In the genomic region with DNA sequence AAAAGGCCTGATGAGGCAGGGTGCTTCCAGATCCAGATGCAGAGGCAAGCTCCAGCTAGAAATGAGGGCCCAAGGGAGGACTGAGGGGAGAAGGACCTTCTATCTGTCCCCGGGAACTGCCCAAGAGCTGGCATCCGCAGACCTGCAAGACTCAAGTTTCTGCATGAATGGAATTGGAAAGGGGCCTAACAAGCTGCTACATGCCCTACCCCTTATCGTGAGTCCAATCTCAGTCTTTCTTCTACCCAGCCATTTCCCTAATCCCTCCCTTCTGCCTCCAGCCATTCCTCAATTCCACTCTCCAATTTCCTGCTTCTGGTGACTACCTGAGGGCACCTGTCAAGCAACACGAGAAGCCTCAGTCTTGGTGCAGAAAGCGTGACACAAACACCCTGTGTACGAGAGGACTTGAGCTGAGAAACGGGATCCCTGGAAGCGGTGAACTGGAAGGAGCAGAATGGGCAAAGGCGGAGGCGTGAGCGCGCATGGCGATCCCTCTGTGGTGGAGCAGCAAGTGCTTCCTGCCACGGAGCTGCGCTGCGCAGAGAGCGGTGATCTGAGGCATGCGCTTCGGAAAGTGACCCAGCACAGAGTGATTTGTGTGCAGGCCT, we compare ENCODE assay signal across 9 mouse cellular contexts. TPM values are rescaled to one million over a fixed set of nuclear protein-coding genes. Genes with fewer than 3 reads are reported as not detected.
DNase-seq lines count a peak whose midpoint lies in the region; ATAC-seq lines count a peak whose summit lies in the region.
"Had no signal": no experiment of that assay in that cellular context is flagged by ENCODE, and none has a peak within 500 bp of the region (broad histone marks: within the 10 kb centered on the region; RNA-seq: fewer than 3 reads in every experiment).

No protein-coding gene starts in this region.

- no peak for ATAC-seq in lung, embryonic 15.5 days (ENCODE audit: borderline replicate concordance, extremely low read depth, low FRiP score, low TSS enrichment)
- peak; percentile 50; the same call in 1 of the 2 replicates for ATAC-seq in intestine, embryonic 14.5 days (replicated peaks; ENCODE audit: low FRiP score, low TSS enrichment, low read depth)
- no peak for ATAC-seq in neural tube, embryonic 13.5 days (ENCODE audit: low read depth)

- no peaks in the 10 kb centered on the region for H3K9me3 ChIP-seq in lung, embryonic 15.5 days
- H3K9me3 ChIP-seq in embryonic facial prominence, embryonic 10.5 days, result no peaks in the 10 kb centered on the region
- H3K9me3 ChIP-seq in intestine, embryonic 14.5 days (ENCODE audit: control insufficient read depth, low read length), result no peaks in the 10 kb centered on the region
- no peaks in the 10 kb centered on the region for H3K9me3 ChIP-seq in neural tube, embryonic 13.5 days

- 24% methylated on average over 19 of the region's 19 CpGs for WGBS in lung, embryonic 15.5 days
- 16% methylated on average over 19 of the region's 19 CpGs for WGBS in embryonic facial prominence, embryonic 10.5 days
- WGBS in intestine, embryonic 14.5 days, result 26% methylated on average over 19 of the region's 19 CpGs
- 25% methylated on average over 19 of the region's 19 CpGs for WGBS in neural tube, embryonic 13.5 days

- peaks cover 6% of the 10 kb centered on the region for H3K4me1 ChIP-seq in lung, embryonic 15.5 days
- H3K4me1 ChIP-seq in embryonic facial prominence, embryonic 10.5 days, result peaks cover 40% of the 10 kb centered on the region
- H3K4me1 ChIP-seq in intestine, embryonic 14.5 days (replicated peaks; ENCODE audit: control insufficient read depth, insufficient read depth, low read length), result 0 out of 2 replicates have a peak, but pooled peaks cover 3% of the 10 kb centered on the region
- peaks cover 17% of the 10 kb centered on the region for H3K4me1 ChIP-seq in neural tube, embryonic 13.5 days (replicated peaks)

- peak overlapping the region; percentile 25 for H3K4me2 ChIP-seq in lung, embryonic 15.5 days
- peak overlapping the region; percentile 37 for H3K4me2 ChIP-seq in intestine, embryonic 14.5 days (ENCODE audit: low read length)
- peak overlapping the region; percentile 45 for H3K4me2 ChIP-seq in neural tube, embryonic 13.5 days

- peaks cover 18% of the 10 kb centered on the region; the same call in 1 of the 2 replicates for H3K27me3 ChIP-seq in lung, embryonic 15.5 days
- peaks cover 28% of the 10 kb centered on the region for H3K27me3 ChIP-seq in embryonic facial prominence, embryonic 10.5 days (replicated peaks; ENCODE audit: low read depth, poor library complexity, severe bottlenecking)
- H3K27me3 ChIP-seq in intestine, embryonic 14.5 days (replicated peaks; ENCODE audit: control insufficient read depth, insufficient read depth, low read length), result 0 out of 2 replicates have a peak, but pooled peaks cover 3% of the 10 kb centered on the region
- H3K27me3 ChIP-seq in neural tube, embryonic 13.5 days, result peaks cover 8% of the 10 kb centered on the region

- H3K9ac ChIP-seq in lung, embryonic 15.5 days, result no peak overlapping the region
- H3K9ac ChIP-seq in intestine, embryonic 14.5 days (ENCODE audit: low read length), result no peak overlapping the region
- peak overlapping the region; percentile 43; the same call in 1 of the 2 replicates for H3K9ac ChIP-seq in neural tube, embryonic 13.5 days

- H3K27ac ChIP-seq in lung, embryonic 15.5 days, result no peak overlapping the region
- H3K27ac ChIP-seq in embryonic facial prominence, embryonic 10.5 days (replicated peaks), result peak overlapping the region; percentile 54; the same call in 1 of the 2 replicates
- no peak overlapping the region for H3K27ac ChIP-seq in intestine, embryonic 14.5 days (ENCODE audit: low read depth)
- H3K27ac ChIP-seq in neural tube, embryonic 13.5 days (replicated peaks), result no peak overlapping the region
- H3K27ac ChIP-seq: macrophage had no signal

- DNase-seq in lung, postnatal 14 days, result no peak
- peak; percentile 63 for DNase-seq in embryonic facial prominence, embryonic 10.5 days (ENCODE audit: low spot score)
- DNase-seq in intestine, embryonic 14.5 days (ENCODE audit: low spot score), result peak; percentile 63
- DNase-seq in urinary bladder, adult 18-20 months (ENCODE audit: low spot score in 2 of 2), result no peak
- DNase-seq in frontal cortex, postnatal 10 days (ENCODE audit: low spot score in 2 of 2), result no peak
- DNase-seq in lung, postnatal 4 days, result no peak

- no peaks in the 10 kb centered on the region for H3K36me3 ChIP-seq in lung, embryonic 15.5 days
- no peaks in the 10 kb centered on the region for H3K36me3 ChIP-seq in embryonic facial prominence, embryonic 10.5 days (replicated peaks)
- no peaks in the 10 kb centered on the region for H3K36me3 ChIP-seq in intestine, embryonic 14.5 days (ENCODE audit: control insufficient read depth, insufficient read depth, low read length)
- H3K36me3 ChIP-seq in neural tube, embryonic 13.5 days, result no peaks in the 10 kb centered on the region

- no peak overlapping the region for H3K4me3 ChIP-seq in lung, embryonic 15.5 days
- peak overlapping the region; percentile 40 for H3K4me3 ChIP-seq in embryonic facial prominence, embryonic 10.5 days
- 0 out of 2 replicates have a peak overlapping the region, but pooled peaks have one; percentile 10 for H3K4me3 ChIP-seq in intestine, embryonic 14.5 days (ENCODE audit: low read depth, low read length)
- H3K4me3 ChIP-seq in neural tube, embryonic 13.5 days, result 0 out of 2 replicates have a peak overlapping the region, but pooled peaks have one; percentile 10

RNA-seq across cellular contexts. Expression of gene Thap12, which starts 26.9 kb away (rescaled TPM):
- 56.2 and 57.3 TPM in 2 replicates for polyA plus RNA-seq in lung, embryonic 15.5 days (2015; fragmentation: Nextera tagmentation; extraction: Ambion mirVana)
- polyA plus RNA-seq in embryonic facial prominence, embryonic 10.5 days (2016; fragmentation: Nextera tagmentation; extraction: Ambion mirVana), result 56.8 and 57.5 TPM in 2 replicates
- 56.5 and 58.8 TPM in 2 replicates for polyA plus RNA-seq in intestine, embryonic 14.5 days (2014; fragmentation: Nextera tagmentation; extraction: Ambion mirVana)
- 45.5 and 49.6 TPM in 2 replicates for polyA plus RNA-seq in neural tube, embryonic 13.5 days (2015; fragmentation: Nextera tagmentation; extraction: Ambion mirVana)

Comparison
In these comparisons a context has a peak if more than half of its experiments do, and no peak if none do; other contexts are left out.
1. DNase-seq: peak in embryonic facial prominence, embryonic 10.5 days (single experiment) and intestine, embryonic 14.5 days (single experiment); none in lung, postnatal 14 days (single experiment), urinary bladder, adult 18-20 months (0 of 2), frontal cortex, postnatal 10 days (0 of 2) and lung, postnatal 4 days (0 of 2).
2. Peak in every context shown above with its lines, with median percentiles within 50 percentile points of each other: H3K4me2 ChIP-seq.